22 mouse cellular contexts compared by ENCODE assay signal in genomic region chr9:60948531-60949070, GRCm38 (mm10).
DNase-seq lines count a peak whose midpoint lies in the region; ATAC-seq lines count a peak whose summit lies in the region.
"Had no signal": no experiment of that assay in that cellular context is flagged by ENCODE, and none has a peak within 500 bp of the region (broad histone marks: within the 10 kb centered on the region; RNA-seq: fewer than 3 reads in every experiment).

No protein-coding gene starts in this region.

- H3K27ac ChIP-seq in forebrain, embryonic 10.5 days = 0 out of 2 replicates have a peak overlapping the region, but pooled peaks have one; percentile 31
- no peak overlapping the region for H3K27ac ChIP-seq in forebrain, embryonic 11.5 days (ENCODE audit: low read depth, low read length)
- H3K27ac ChIP-seq in embryonic facial prominence, embryonic 11.5 days (replicated peaks; ENCODE audit: low read depth, low read length) = peak overlapping the region; percentile 32; the same call in 1 of the 2 replicates
- H3K27ac ChIP-seq: forebrain, embryonic 12.5 days; heart, embryonic 15.5 days; hindbrain, embryonic 14.5 days; neural tube, embryonic 15.5 days had no signal

- H3K4me3 ChIP-seq in forebrain, embryonic 10.5 days = no peak overlapping the region
- H3K4me3 ChIP-seq in forebrain, embryonic 11.5 days (ENCODE audit: low read depth, low read length) = no peak overlapping the region
- no peak overlapping the region for H3K4me3 ChIP-seq in embryonic facial prominence, embryonic 11.5 days (ENCODE audit: low read depth, low read length)
- H3K4me3 ChIP-seq: forebrain, embryonic 12.5 days; heart, embryonic 15.5 days; neural tube, embryonic 15.5 days had no signal

- ATAC-seq in forebrain, embryonic 11.5 days (replicated peaks; ENCODE audit: low FRiP score) = no peak
- 0 out of 2 replicates have a peak, but pooled peaks have one; percentile 44 for ATAC-seq in embryonic facial prominence, embryonic 11.5 days (replicated peaks; ENCODE audit: insufficient number of reproducible peaks, low FRiP score, low TSS enrichment, low read depth)
- no peak for ATAC-seq in CD4-positive, CD25-positive, alpha-beta regulatory T cell, adult 4 months
- ATAC-seq: liver, postnatal 0 days had no signal

- H3K4me2 ChIP-seq in forebrain, embryonic 11.5 days (ENCODE audit: low read depth, low read length, severe bottlenecking) = no peak overlapping the region
- no peak overlapping the region for H3K4me2 ChIP-seq in embryonic facial prominence, embryonic 11.5 days (ENCODE audit: low read depth, low read length)
- H3K4me2 ChIP-seq: forebrain, embryonic 12.5 days; heart, embryonic 15.5 days; hindbrain, embryonic 14.5 days; liver, embryonic 11.5 days; midbrain, embryonic 11.5 days; neural tube, embryonic 15.5 days had no signal

- peaks cover 46% of the 10 kb centered on the region for H3K4me1 ChIP-seq in forebrain, embryonic 10.5 days
- H3K4me1 ChIP-seq in forebrain, embryonic 11.5 days (replicated peaks; ENCODE audit: control insufficient read depth, insufficient read depth, low read length) = peaks cover 14% of the 10 kb centered on the region; the same call in 1 of the 2 replicates
- peaks cover 4% of the 10 kb centered on the region for H3K4me1 ChIP-seq in embryonic facial prominence, embryonic 11.5 days (ENCODE audit: control insufficient read depth, insufficient read depth, low read length)

- no peaks in the 10 kb centered on the region for H3K36me3 ChIP-seq in forebrain, embryonic 10.5 days (replicated peaks)
- no peaks in the 10 kb centered on the region for H3K36me3 ChIP-seq in forebrain, embryonic 11.5 days (ENCODE audit: control insufficient read depth, insufficient read depth, low read length)
- H3K36me3 ChIP-seq in embryonic facial prominence, embryonic 11.5 days (replicated peaks; ENCODE audit: control insufficient read depth, insufficient read depth, low read depth, low read length) = no peaks in the 10 kb centered on the region
- H3K36me3 ChIP-seq: forebrain, embryonic 12.5 days; heart, embryonic 15.5 days; neural tube, embryonic 15.5 days had no signal

- DNase-seq in forebrain, embryonic 10.5 days (ENCODE audit: extremely low spot score, low spot score) = no peak
- no peak for DNase-seq in forebrain, embryonic 11.5 days (ENCODE audit: low spot score)
- DNase-seq in embryonic facial prominence, embryonic 11.5 days (ENCODE audit: low spot score) = peak; percentile 92
- DNase-seq in hindlimb bud, embryonic 11.5 days (ENCODE audit: extremely low spot score, low read depth, low spot score) = peak; percentile 50
- peak; percentile 18 for DNase-seq in skeletal muscle tissue, adult 2 months (ENCODE audit: low read depth, low spot score)
- DNase-seq in layer of hippocampus, adult 9-10 months (ENCODE audit: low spot score) = no peak
- no peak for DNase-seq in urinary bladder, postnatal 36 days (ENCODE audit: low spot score in 2 of 2)
- DNase-seq: cerebellum, adult 2 months; cerebellum, postnatal 25 days; heart, postnatal 4 days; kidney, adult 2 months; kidney, postnatal 36 days; liver, postnatal 0 days; lung, postnatal 10 days; thymus, adult 18-20 months had no signal

- no peak overlapping the region for H3K9ac ChIP-seq in forebrain, embryonic 11.5 days (ENCODE audit: low read length)
- no peak overlapping the region for H3K9ac ChIP-seq in embryonic facial prominence, embryonic 11.5 days (replicated peaks; ENCODE audit: low read length)
- H3K9ac ChIP-seq: forebrain, embryonic 12.5 days; heart, embryonic 15.5 days; hindbrain, embryonic 14.5 days; liver, postnatal 0 days; neural tube, embryonic 15.5 days had no signal

- H3K9me3 ChIP-seq in forebrain, embryonic 10.5 days = no peaks in the 10 kb centered on the region
- no peaks in the 10 kb centered on the region for H3K9me3 ChIP-seq in forebrain, embryonic 11.5 days (ENCODE audit: control insufficient read depth, low read length)
- H3K9me3 ChIP-seq in embryonic facial prominence, embryonic 11.5 days (replicated peaks; ENCODE audit: control insufficient read depth, low read length) = no peaks in the 10 kb centered on the region
- H3K9me3 ChIP-seq: forebrain, embryonic 12.5 days; heart, embryonic 15.5 days; neural tube, embryonic 15.5 days had no signal

- 49% methylated on average over 10 of the region's 10 CpGs for WGBS in forebrain, embryonic 10.5 days
- 54% methylated on average over 10 of the region's 10 CpGs for WGBS in forebrain, embryonic 11.5 days
- 31% methylated on average over 10 of the region's 10 CpGs for WGBS in embryonic facial prominence, embryonic 11.5 days

- peaks cover 76% of the 10 kb centered on the region for H3K27me3 ChIP-seq in forebrain, embryonic 10.5 days (ENCODE audit: poor library complexity, severe bottlenecking)
- H3K27me3 ChIP-seq in forebrain, embryonic 11.5 days (ENCODE audit: control insufficient read depth, insufficient read depth, low read length) = no peaks in the 10 kb centered on the region
- no peaks in the 10 kb centered on the region for H3K27me3 ChIP-seq in embryonic facial prominence, embryonic 11.5 days (ENCODE audit: control insufficient read depth, insufficient read depth, low read length)

Comparison
In these comparisons a context has a peak if more than half of its experiments do, and no peak if none do; other contexts are left out.
1. DNase-seq: peak in embryonic facial prominence, embryonic 11.5 days (single experiment), hindlimb bud, embryonic 11.5 days (single experiment) and skeletal muscle tissue, adult 2 months (single experiment); none in forebrain, embryonic 10.5 days (single experiment), forebrain, embryonic 11.5 days (single experiment), layer of hippocampus, adult 9-10 months (single experiment) and urinary bladder, postnatal 36 days (0 of 2).